ENCODE assay signal across 10 mouse cellular contexts in genomic region chr6:114988619-114988980, GRCm38 (mm10). TPM values are rescaled to one million over a fixed set of nuclear protein-coding genes. Genes with fewer than 3 reads are reported as not detected.
DNase-seq lines count a peak whose midpoint lies in the region; ATAC-seq and TF ChIP-seq lines count a peak whose summit lies in the region.
"Had no signal": no experiment of that assay in that cellular context is flagged by ENCODE, and none has a peak within 500 bp of the region (broad histone marks: within the 10 kb centered on the region; RNA-seq: fewer than 3 reads in every experiment).

No protein-coding gene starts in this region.

- WGBS in lung, adult 2 months, result 46% methylated on average over 3 of the region's 3 CpGs

- H3K4me3 ChIP-seq in lung, adult 2 months (replicated peaks; ENCODE audit: extremely low read depth, low read depth, low read length), result no peak overlapping the region

- no peak for TF ChIP-seq POLR2A in lung, adult 2 months (IDR thresholded peaks at IDR 0.05; ENCODE audit: borderline replicate concordance, extremely low read depth, low read depth, low read length)

- H3K4me1 ChIP-seq in lung, adult 2 months (ENCODE audit: control insufficient read depth, insufficient read depth, low read length), result no peaks in the 10 kb centered on the region

- peak; percentile 39 to 46 for DNase-seq in urinary bladder, adult 18-20 months (ENCODE audit: low spot score in 2 of 2)
- no peak for DNase-seq in urinary bladder, adult 2 months (ENCODE audit: low spot score)
- DNase-seq in kidney, adult 11 months, result peak; percentile 61
- DNase-seq in lung, adult 2 months, result peak; percentile 39
- peak; percentile 18 for DNase-seq in urinary bladder, postnatal 25 days (ENCODE audit: low spot score)
- no peak for DNase-seq in frontal cortex, postnatal 36 days (ENCODE audit: low spot score in 2 of 2)
- no peak for DNase-seq in ovary, adult 18-20 months (ENCODE audit: low spot score)
- DNase-seq: retina, postnatal 1 day had no signal

- TF ChIP-seq CTCF in lung, adult 2 months (IDR thresholded peaks at IDR 0.05; ENCODE audit: insufficient read depth, low read length), result no peak

- ATAC-seq in erythroblast, adult 5-6 weeks (replicated peaks; ENCODE audit: low FRiP score, poor library complexity, severe bottlenecking), result no peak
- ATAC-seq: hindbrain, embryonic 16.5 days had no signal

RNA-seq across cellular contexts. Expression of gene Vgll4, which starts 18.8 kb away (rescaled TPM):
- polyA plus RNA-seq in urinary bladder, adult 2 months (2012; rRNA removed), result 32.1 and 33.7 TPM in 2 replicates
- 80.8 and 81.7 TPM in 2 replicates for polyA plus RNA-seq in lung, adult 2 months (2012; rRNA removed)
- total RNA-seq in erythroblast, adult 5-6 weeks (2015; ENCODE audit: low replicate concordance), result 4.2 and 5.0 TPM in 2 replicates
- total RNA-seq in erythroblast, adult 5-6 weeks (2017; ENCODE audit: low replicate concordance), result 6.5 and 13.0 TPM in 2 replicates

RNA-seq across cellular contexts. Expression of gene Tamm41, which starts 49.1 kb away (rescaled TPM):
- 12.5 and 15.5 TPM in 2 replicates for polyA plus RNA-seq in urinary bladder, adult 2 months (2012; rRNA removed)
- polyA plus RNA-seq in lung, adult 2 months (2012; rRNA removed), result 18.3 and 19.1 TPM in 2 replicates
- total RNA-seq in erythroblast, adult 5-6 weeks (2015; ENCODE audit: low replicate concordance), result 13.2 and 13.8 TPM in 2 replicates
- total RNA-seq in erythroblast, adult 5-6 weeks (2017; ENCODE audit: low replicate concordance), result 9.0 and 12.5 TPM in 2 replicates

Comparison
In these comparisons a context has a peak if more than half of its experiments do, and no peak if none do; other contexts are left out.
1. DNase-seq: peak in urinary bladder, adult 18-20 months (2 of 2), kidney, adult 11 months (single experiment), lung, adult 2 months (single experiment) and urinary bladder, postnatal 25 days (single experiment); none in urinary bladder, adult 2 months (single experiment), frontal cortex, postnatal 36 days (0 of 2) and ovary, adult 18-20 months (single experiment).